Mouse (Mus musculus): ENCODE results near the gene Arrdc5. TPM values are rescaled to one million over a fixed set of nuclear protein-coding genes. Genes with fewer than 3 reads are reported as not detected.
A peak's percentile ranks its signal among the peaks of the same experiment; 100 is the strongest.

Arrdc5 gene
- polyA plus RNA-seq, 1 experiment from 2014 or later, result not detected

DNA sequence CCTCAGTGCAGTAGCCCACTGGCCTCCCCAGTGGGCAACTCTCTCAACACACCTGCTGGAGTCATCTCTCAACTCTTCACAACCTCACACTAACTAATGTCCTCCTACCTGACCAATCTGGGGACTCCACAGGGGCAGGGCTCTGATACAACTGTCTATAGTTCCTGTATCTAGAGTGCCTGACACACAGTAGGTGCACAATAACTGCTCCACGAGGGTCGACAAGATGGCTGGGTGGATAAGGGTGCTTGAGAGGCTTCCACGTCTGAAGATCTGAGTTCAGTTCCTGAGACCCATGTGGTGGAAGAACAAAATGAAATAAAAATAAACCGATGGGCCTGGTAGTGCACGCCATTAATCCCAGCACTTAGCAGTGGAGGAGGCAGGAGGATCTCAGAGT is 26.1 kb downstream of the Arrdc5 start:
- H3K9ac ChIP-seq, result no peak overlapping the region
- H3K4me1 ChIP-seq, result peaks cover 7% of the 10 kb centered on the region; the same call in 1 of the 2 replicates
- ATAC-seq (ENCODE audit: insufficient number of reproducible peaks, insufficient read depth, low FRiP score, low TSS enrichment), result no peak
- H3K4me3 ChIP-seq, result no peak overlapping the region
- no peak overlapping the region for H3K4me2 ChIP-seq (replicated peaks)
- H3K36me3 ChIP-seq, result peaks cover 20% of the 10 kb centered on the region
- H3K27me3 ChIP-seq, result no peaks in the 10 kb centered on the region
- WGBS, result 79% methylated on average over 5 of the region's 5 CpGs
- H3K27ac ChIP-seq, result no peak overlapping the region
- no peaks in the 10 kb centered on the region for H3K9me3 ChIP-seq

DNA sequence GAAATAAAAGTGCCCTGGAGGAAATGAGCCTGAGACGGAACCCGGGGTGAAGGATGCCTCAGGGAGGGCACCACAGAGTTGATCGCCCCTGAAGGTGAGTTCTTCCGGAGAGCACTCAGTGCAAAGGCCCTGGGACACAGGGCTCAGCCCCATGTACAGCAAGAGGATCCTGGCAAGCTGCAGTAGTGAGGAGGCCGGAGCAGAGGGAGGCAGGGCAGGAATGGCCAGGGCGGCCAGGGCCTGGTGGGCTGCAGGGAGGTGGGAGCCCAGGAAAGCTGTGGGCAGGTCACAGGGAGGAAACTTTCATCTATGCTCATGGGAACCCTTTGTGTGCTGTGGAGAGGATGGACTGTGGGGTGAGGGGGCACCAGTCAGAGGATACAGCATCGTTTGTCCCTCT is 26.6 kb downstream of the Arrdc5 start:
- no peak overlapping the region for H3K27ac ChIP-seq
- no peak overlapping the region; the same call in 1 of the 2 replicates for H3K9ac ChIP-seq
- no peaks in the 10 kb centered on the region for H3K27me3 ChIP-seq
- no peak overlapping the region for H3K4me3 ChIP-seq
- H3K4me2 ChIP-seq (replicated peaks), result no peak overlapping the region
- peaks cover 17% of the 10 kb centered on the region for H3K36me3 ChIP-seq
- H3K4me1 ChIP-seq, result peaks cover 7% of the 10 kb centered on the region; the same call in 1 of the 2 replicates
- 78% methylated on average over 7 of the region's 7 CpGs for WGBS
- ATAC-seq (ENCODE audit: insufficient number of reproducible peaks, insufficient read depth, low FRiP score, low TSS enrichment), result no peak
- H3K9me3 ChIP-seq, result no peaks in the 10 kb centered on the region

DNA sequence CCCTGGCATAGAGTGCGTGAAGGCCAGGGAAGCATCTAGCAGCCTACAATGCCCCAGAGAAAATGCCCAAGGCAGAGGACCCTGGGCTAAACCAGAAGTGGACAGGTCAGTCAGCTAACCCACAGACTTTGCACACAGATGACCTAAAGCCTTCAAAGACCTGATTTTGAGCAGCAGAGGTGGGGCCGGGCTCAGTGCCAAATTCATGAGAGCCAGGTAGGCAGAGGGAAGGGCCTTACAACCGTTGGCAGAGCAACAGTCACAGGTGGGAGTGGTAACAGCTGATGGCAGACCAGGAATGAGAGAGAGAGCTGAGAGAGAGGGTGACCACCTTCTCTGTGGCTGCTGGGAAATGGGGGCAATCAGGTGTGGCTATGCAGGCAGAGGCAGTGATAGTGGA is 27.4 kb downstream of the Arrdc5 start:
- Histone ChIP-seq H3K9ac (no peak overlapping the region; the same call in 1 of the 2 replicates), H3K36me3 (peaks cover 16% of the 10 kb centered on the region), H3K4me3 (no peak overlapping the region), H3K27me3 (no peaks in the 10 kb centered on the region), H3K27ac (no peak overlapping the region), H3K4me2 (replicated peaks) (no peak overlapping the region), H3K9me3 (no peaks in the 10 kb centered on the region), H3K4me1 (peaks cover 7% of the 10 kb centered on the region; the same call in 1 of the 2 replicates)
- no peak for ATAC-seq (ENCODE audit: insufficient number of reproducible peaks, insufficient read depth, low FRiP score, low TSS enrichment)
- 75% methylated on average over 3 of the region's 3 CpGs for WGBS

DNA sequence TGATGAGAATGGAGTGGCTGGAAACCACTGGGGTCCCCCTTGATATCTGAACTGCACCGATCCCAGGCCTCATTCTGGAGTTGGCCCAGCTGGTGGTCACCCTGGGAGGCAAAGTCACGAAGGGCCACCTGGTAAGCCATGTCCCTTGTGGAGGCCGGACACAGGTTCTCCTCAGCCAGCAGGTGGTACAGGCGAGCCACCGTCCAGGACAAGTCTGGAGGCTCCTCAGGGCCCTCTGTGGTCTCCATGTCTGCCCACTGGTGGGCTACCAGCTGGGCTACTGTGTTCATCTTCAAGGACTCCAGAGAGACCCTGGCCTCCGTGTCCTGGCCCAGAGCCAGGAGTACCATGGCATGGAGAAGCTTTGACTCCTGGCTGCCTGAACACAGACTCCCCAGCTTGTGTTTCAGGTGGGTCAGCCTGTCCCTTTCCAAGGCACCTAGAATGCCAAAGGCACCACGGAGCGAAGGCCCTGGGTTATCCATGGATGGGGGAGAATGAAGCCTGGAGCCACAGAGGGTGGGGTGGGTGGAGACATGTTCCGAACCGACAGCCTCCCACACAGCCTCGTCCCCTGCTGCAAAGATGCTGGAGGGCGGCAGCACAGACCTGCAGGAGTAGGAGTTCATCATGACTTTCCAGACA is 28.4 kb downstream of the Arrdc5 start:
- no peak for ATAC-seq (ENCODE audit: insufficient number of reproducible peaks, insufficient read depth, low FRiP score, low TSS enrichment)
- H3K9ac ChIP-seq, result no peak overlapping the region
- no peaks in the 10 kb centered on the region for H3K9me3 ChIP-seq
- H3K27me3 ChIP-seq, result no peaks in the 10 kb centered on the region
- no peaks in the 10 kb centered on the region for H3K4me1 ChIP-seq
- H3K36me3 ChIP-seq, result peaks cover 16% of the 10 kb centered on the region
- no peak overlapping the region for H3K4me2 ChIP-seq (replicated peaks)
- 81% methylated on average over 12 of the region's 12 CpGs for WGBS
- no peak overlapping the region for H3K27ac ChIP-seq
- H3K4me3 ChIP-seq, result no peak overlapping the region

DNA sequence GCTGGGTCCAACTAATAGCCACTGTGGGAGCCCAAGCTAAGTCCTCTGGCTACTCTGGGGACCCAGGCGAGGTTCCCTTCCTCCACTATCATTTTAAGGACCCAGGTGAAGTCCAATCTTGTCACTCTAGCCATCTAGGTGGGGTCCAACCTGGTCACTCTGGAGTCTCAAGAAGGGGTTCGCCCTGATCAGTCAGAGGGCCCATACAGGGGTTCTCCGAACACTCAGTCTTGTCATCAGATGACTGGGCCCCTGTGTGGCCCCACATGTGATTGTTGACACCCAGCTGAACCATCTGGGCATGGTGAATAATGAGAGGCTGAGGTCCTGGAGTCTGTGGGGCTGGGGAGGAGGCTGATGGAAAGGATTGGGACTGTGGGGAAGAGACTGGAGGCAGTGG is 30.3 kb downstream of the Arrdc5 start:
- H3K27ac ChIP-seq, result peak overlapping the region; percentile 63; the same call in 1 of the 2 replicates
- ATAC-seq (ENCODE audit: insufficient number of reproducible peaks, insufficient read depth, low FRiP score, low TSS enrichment), result no peak

DNA sequence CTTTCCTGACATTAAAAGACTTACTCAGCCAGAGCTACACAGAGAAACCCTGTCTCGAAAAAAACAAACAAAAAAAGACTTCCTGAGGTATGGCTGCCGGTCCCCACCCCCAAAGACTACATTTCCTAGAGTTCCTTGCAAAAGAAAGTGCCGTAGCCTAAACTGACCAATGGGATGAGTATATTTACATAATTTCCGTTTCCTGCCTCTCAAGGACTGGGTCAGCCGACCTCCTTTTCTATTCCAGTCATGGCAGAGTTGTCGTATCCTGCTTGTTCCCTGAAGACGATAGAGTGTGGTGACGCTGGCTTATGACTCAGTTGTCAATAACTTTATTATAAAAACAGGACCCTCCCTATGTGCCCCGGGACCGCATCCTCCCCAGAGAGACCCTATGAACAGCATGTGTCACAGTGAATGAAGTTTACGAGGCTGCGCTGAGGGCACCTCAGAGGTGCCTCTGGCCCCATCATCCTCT is 30.9 kb downstream of the Arrdc5 start:
- Histone ChIP-seq H3K36me3 (peaks cover 23% of the 10 kb centered on the region), H3K4me3 (peak overlapping the region; percentile 39), H3K4me2 (replicated peaks) (peak overlapping the region; percentile 68), H3K9ac (peak overlapping the region; percentile 42), H3K27ac (peak overlapping the region; percentile 69; the same call in 1 of the 2 replicates), H3K4me1 (no peaks in the 10 kb centered on the region), H3K27me3 (no peaks in the 10 kb centered on the region), H3K9me3 (no peaks in the 10 kb centered on the region)
- 20% methylated on average over 12 of the region's 12 CpGs for WGBS
- ATAC-seq (ENCODE audit: insufficient number of reproducible peaks, insufficient read depth, low FRiP score, low TSS enrichment), result peak; percentile 85

More for the DNA sequence above, 30.3 kb downstream of the Arrdc5 start:
- peak overlapping the region; percentile 39 for H3K4me3 ChIP-seq
- H3K4me1 ChIP-seq, result no peaks in the 10 kb centered on the region
- peak overlapping the region; percentile 68 for H3K4me2 ChIP-seq (replicated peaks)
- H3K27me3 ChIP-seq, result no peaks in the 10 kb centered on the region
- peak overlapping the region; percentile 42; the same call in 1 of the 2 replicates for H3K9ac ChIP-seq
- H3K9me3 ChIP-seq, result no peaks in the 10 kb centered on the region
- H3K36me3 ChIP-seq, result peaks cover 22% of the 10 kb centered on the region
- 73% methylated on average over 3 of the region's 3 CpGs for WGBS

DNA sequence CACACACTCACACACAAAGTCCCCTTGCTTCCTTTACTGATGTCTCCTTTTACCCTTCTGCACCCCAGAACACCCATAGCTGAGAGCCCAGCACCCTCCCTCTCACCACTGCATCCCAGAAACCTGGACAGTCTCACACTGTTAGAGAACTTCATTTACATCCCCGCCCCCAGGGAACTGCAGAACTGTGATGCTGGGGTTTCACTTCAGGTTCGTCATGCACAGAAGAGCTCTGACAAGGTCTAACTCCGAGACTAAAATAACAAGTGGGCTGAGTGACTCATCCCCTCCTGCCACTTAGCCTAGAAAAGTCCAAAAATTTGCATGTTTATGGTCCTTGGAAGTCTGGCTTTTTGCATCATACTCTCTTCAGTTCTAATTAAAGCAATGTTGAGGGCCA is 33.8 kb downstream of the Arrdc5 start:
- 70% methylated on average over 3 of the region's 3 CpGs for WGBS
- Histone ChIP-seq H3K4me2 (replicated peaks) (no peak overlapping the region), H3K9ac (no peak overlapping the region)

DNA sequence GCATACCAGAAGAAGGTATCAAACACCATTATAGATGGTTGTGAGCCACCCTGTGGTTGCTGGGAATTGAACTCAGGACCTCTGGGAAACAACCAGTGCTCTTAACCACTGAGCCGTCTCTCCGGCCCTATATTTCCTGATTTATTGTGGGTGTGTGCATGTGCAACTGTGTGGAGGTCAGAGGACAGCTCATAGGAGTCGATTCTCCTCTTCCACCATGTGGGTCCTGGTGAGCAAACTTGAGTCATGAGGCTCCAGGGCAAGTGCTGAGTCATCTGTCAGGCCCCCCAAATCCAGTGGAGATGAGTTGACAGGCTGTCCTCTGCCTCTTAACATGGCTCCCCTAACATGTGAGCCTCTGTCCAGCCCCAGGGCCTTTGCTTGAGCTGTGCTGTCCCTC is 34.2 kb downstream of the Arrdc5 start:
- Histone ChIP-seq H3K4me3 (no peak overlapping the region), H3K9me3 (no peaks in the 10 kb centered on the region), H3K4me1 (0 out of 2 replicates have a peak, but pooled peaks cover 3% of the 10 kb centered on the region), H3K36me3 (peaks cover 35% of the 10 kb centered on the region), H3K27me3 (no peaks in the 10 kb centered on the region), H3K9ac (no peak overlapping the region), H3K27ac (no peak overlapping the region), H3K4me2 (replicated peaks) (no peak overlapping the region)
- 86% methylated on average over 3 of the region's 3 CpGs for WGBS
- ATAC-seq (ENCODE audit: insufficient number of reproducible peaks, insufficient read depth, low FRiP score, low TSS enrichment), result no peak

More for the DNA sequence above, 33.8 kb downstream of the Arrdc5 start:
- no peak overlapping the region for H3K27ac ChIP-seq
- no peaks in the 10 kb centered on the region for H3K27me3 ChIP-seq
- ATAC-seq (ENCODE audit: insufficient number of reproducible peaks, insufficient read depth, low FRiP score, low TSS enrichment), result no peak
- peaks cover 35% of the 10 kb centered on the region for H3K36me3 ChIP-seq
- H3K4me3 ChIP-seq, result no peak overlapping the region
- no peaks in the 10 kb centered on the region for H3K9me3 ChIP-seq
- no peaks in the 10 kb centered on the region for H3K4me1 ChIP-seq

DNA sequence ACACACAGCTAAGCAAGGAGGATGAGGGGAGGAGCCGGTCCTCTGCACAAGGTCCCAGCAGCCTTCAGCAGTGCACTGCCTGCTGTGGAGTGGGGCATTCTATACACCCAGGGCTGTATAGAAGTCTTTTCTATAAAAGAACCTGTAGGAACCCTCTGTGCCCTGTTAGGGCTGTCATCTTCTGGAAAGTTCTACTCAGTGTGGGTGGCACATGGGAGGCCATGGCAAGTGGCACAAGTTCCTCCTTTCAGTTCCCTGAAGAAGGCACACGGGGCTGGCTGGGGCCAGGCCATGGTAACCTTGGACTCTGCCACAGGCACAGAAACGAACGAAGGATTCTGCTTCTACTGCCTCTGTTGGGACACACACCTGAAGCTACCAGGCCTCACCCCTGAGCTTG is 35.1 kb downstream of the Arrdc5 start:
- Histone ChIP-seq H3K4me1 (0 out of 2 replicates have a peak, but pooled peaks cover 6% of the 10 kb centered on the region), H3K27me3 (no peaks in the 10 kb centered on the region), H3K9me3 (no peaks in the 10 kb centered on the region), H3K27ac (no peak overlapping the region), H3K4me3 (no peak overlapping the region), H3K9ac (no peak overlapping the region), H3K4me2 (replicated peaks) (no peak overlapping the region), H3K36me3 (peaks cover 37% of the 10 kb centered on the region)
- ATAC-seq (ENCODE audit: insufficient number of reproducible peaks, insufficient read depth, low FRiP score, low TSS enrichment), result no peak
- 93% methylated on average over 4 of the region's 4 CpGs for WGBS

DNA sequence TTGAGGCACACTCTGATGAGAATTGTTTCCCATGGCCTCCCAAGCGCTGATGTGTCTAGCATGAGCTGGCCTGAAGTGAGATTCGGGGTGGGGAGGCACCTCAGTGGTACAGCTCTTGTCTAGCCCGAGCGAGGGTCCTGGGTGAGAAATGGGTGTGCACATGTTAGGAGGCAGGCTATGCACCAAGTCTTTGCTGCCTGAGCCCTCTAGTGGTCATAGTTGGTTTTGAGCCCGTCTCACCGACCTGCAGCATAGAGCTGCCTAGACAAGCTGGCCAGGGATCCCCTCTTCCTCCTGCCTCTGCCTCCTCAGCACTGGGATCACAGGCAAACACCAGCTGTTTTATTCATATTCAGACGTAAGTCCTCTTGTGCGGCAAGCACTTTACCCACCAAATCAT is 36.1 kb downstream of the Arrdc5 start:
- H3K9me3 ChIP-seq, result no peaks in the 10 kb centered on the region
- H3K4me2 ChIP-seq (replicated peaks), result no peak overlapping the region
- peaks cover 46% of the 10 kb centered on the region for H3K36me3 ChIP-seq
- H3K4me1 ChIP-seq, result peaks cover 7% of the 10 kb centered on the region; the same call in 1 of the 2 replicates
- H3K4me3 ChIP-seq, result no peak overlapping the region
- H3K9ac ChIP-seq, result no peak overlapping the region
- whole genome bisulfite sequencing, result 30% methylated on average over 8 of the region's 8 CpGs
- H3K27ac ChIP-seq, result no peak overlapping the region
- ATAC-seq (ENCODE audit: insufficient number of reproducible peaks, insufficient read depth, low FRiP score, low TSS enrichment), result no peak
- no peaks in the 10 kb centered on the region for H3K27me3 ChIP-seq

DNA sequence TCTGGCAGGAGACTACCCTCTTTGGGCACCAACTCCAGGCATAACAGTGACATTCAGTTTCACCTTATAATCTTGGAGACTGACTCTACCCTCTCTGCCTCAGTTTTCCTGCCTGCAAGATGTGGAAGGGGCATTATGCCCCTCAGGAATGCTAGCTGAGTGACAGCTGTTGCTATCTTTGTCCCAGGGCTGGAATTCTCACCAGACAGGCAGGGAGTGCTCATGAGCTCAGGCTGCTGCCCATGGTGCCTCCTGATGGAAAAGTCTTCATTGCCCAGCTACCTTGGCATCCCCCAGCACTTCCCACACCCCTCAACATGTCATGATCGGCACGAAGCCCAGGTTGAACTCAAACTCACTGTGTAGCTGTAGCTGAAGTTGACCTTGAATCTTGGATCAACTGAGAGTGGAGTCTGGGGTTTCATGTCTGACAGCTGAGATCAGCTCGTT is 37.4 kb downstream of the Arrdc5 start:
- Histone ChIP-seq H3K4me2 (replicated peaks) (no peak overlapping the region), H3K4me3 (no peak overlapping the region), H3K27me3 (no peaks in the 10 kb centered on the region), H3K27ac (no peak overlapping the region), H3K9me3 (no peaks in the 10 kb centered on the region), H3K9ac (no peak overlapping the region), H3K36me3 (peaks cover 55% of the 10 kb centered on the region), H3K4me1 (peaks cover 19% of the 10 kb centered on the region)
- ATAC-seq (ENCODE audit: insufficient number of reproducible peaks, insufficient read depth, low FRiP score, low TSS enrichment), result no peak
- 83% methylated on average over 3 of the region's 3 CpGs for WGBS

DNA sequence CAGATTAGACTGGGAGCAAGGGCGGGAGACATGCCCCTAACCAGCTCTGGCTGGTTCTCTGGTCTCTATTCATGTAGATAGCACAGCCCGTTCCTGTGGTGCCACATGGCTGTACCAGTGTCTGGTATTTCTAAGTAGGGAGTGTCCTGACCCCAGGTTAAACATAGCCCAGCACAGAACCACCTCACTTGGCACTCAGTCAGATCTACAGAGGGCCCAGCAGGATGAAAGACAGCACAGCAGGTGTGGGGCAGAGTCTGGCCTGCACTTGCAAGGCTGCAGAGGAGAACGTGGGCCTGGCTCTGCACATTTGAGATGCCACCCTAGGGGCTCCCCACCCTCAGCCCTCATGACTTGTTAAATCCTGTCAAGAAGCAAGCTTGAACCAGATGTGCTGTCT is 38.9 kb downstream of the Arrdc5 start:
- Histone ChIP-seq H3K36me3 (peaks cover 55% of the 10 kb centered on the region), H3K27me3 (no peaks in the 10 kb centered on the region), H3K9ac (0 out of 2 replicates have a peak overlapping the region, but pooled peaks have one; percentile 2), H3K27ac (no peak overlapping the region), H3K4me1 (peaks cover 24% of the 10 kb centered on the region), H3K4me2 (replicated peaks) (no peak overlapping the region), H3K9me3 (no peaks in the 10 kb centered on the region), H3K4me3 (no peak overlapping the region)
- ATAC-seq (ENCODE audit: insufficient number of reproducible peaks, insufficient read depth, low FRiP score, low TSS enrichment), result no peak
- WGBS, result 74% methylated on average over 3 of the region's 3 CpGs
